Comparison of ENCODE assay signal across 9 mouse cellular contexts in genomic region chr8:79083461-79084358, GRCm38 (mm10). TPM values are rescaled to one million over a fixed set of nuclear protein-coding genes. Genes with fewer than 3 reads are reported as not detected.
DNase-seq lines count a peak whose midpoint lies in the region; ATAC-seq and TF ChIP-seq lines count a peak whose summit lies in the region.
"Had no signal": no experiment of that assay in that cellular context is flagged by ENCODE, and none has a peak within 500 bp of the region (broad histone marks: within the 10 kb centered on the region; RNA-seq: fewer than 3 reads in every experiment).

No protein-coding gene starts in this region.

- no peak for DNase-seq in intestine, embryonic 14.5 days (ENCODE audit: low spot score)
- peak; percentile 85 for DNase-seq in NIH3T3 (ENCODE audit: low read depth)
- DNase-seq in brain, embryonic 14.5 days (ENCODE audit: low read depth), result peak; percentile 86
- DNase-seq in kidney, postnatal 25 days, result peak; percentile 70 to 77
- no peak for DNase-seq in left cerebral cortex, adult 11 months (ENCODE audit: low spot score)
- no peak for DNase-seq in frontal cortex, adult 2 months (ENCODE audit: extremely low spot score in 1 of 2, low spot score in 1 of 2)
- no peak for DNase-seq in layer of hippocampus, adult 2 months (ENCODE audit: low spot score in 2 of 2)

- peaks cover 7% of the 10 kb centered on the region for H3K4me1 ChIP-seq in intestine, embryonic 14.5 days (replicated peaks; ENCODE audit: control insufficient read depth, insufficient read depth, low read length)
- peaks cover 14% of the 10 kb centered on the region for H3K4me1 ChIP-seq in intestine, embryonic 15.5 days (replicated peaks)

- H3K9ac ChIP-seq in intestine, embryonic 14.5 days (ENCODE audit: low read length), result no peak overlapping the region
- H3K9ac ChIP-seq in intestine, embryonic 15.5 days, result no peak overlapping the region
- H3K9ac ChIP-seq: neural tube, embryonic 12.5 days had no signal

- H3K27me3 ChIP-seq in intestine, embryonic 14.5 days (replicated peaks; ENCODE audit: control insufficient read depth, insufficient read depth, low read length), result no peaks in the 10 kb centered on the region
- H3K27me3 ChIP-seq in intestine, embryonic 15.5 days (replicated peaks), result no peaks in the 10 kb centered on the region
- H3K27me3 ChIP-seq: neural tube, embryonic 12.5 days had no signal

- H3K36me3 ChIP-seq in intestine, embryonic 14.5 days (ENCODE audit: control insufficient read depth, insufficient read depth, low read length), result peaks cover 39% of the 10 kb centered on the region
- H3K36me3 ChIP-seq in intestine, embryonic 15.5 days, result no peaks in the 10 kb centered on the region

- no peak overlapping the region for H3K4me2 ChIP-seq in intestine, embryonic 14.5 days (ENCODE audit: low read length)
- H3K4me2 ChIP-seq in intestine, embryonic 15.5 days (replicated peaks), result no peak overlapping the region
- H3K4me2 ChIP-seq: neural tube, embryonic 12.5 days had no signal

- ATAC-seq in intestine, embryonic 14.5 days (replicated peaks; ENCODE audit: low FRiP score, low TSS enrichment, low read depth), result no peak
- no peak for ATAC-seq in intestine, embryonic 15.5 days

- 81% methylated on average over 18 of the region's 18 CpGs for WGBS in intestine, embryonic 14.5 days
- 75% methylated on average over 18 of the region's 18 CpGs for WGBS in intestine, embryonic 15.5 days

- TF ChIP-seq POLR2A in brain, embryonic 14.5 days (IDR thresholded peaks at IDR 0.05; ENCODE audit: borderline replicate concordance, extremely low read depth, insufficient read depth, insufficient read length, poor library complexity, severe bottlenecking), result no peak

- H3K9me3 ChIP-seq in intestine, embryonic 14.5 days (ENCODE audit: control insufficient read depth, low read length), result no peaks in the 10 kb centered on the region
- no peaks in the 10 kb centered on the region for H3K9me3 ChIP-seq in intestine, embryonic 15.5 days
- H3K9me3 ChIP-seq: neural tube, embryonic 12.5 days had no signal

- H3K4me3 ChIP-seq in intestine, embryonic 14.5 days (ENCODE audit: low read depth, low read length), result no peak overlapping the region
- H3K4me3 ChIP-seq in intestine, embryonic 15.5 days (replicated peaks), result no peak overlapping the region
- H3K4me3 ChIP-seq in layer of hippocampus, adult 2 months, result no peak overlapping the region
- H3K4me3 ChIP-seq: neural tube, embryonic 12.5 days had no signal

- peak overlapping the region; percentile 9 for H3K27ac ChIP-seq in intestine, embryonic 14.5 days (ENCODE audit: low read depth)
- H3K27ac ChIP-seq in intestine, embryonic 15.5 days, result no peak overlapping the region
- no peak overlapping the region for H3K27ac ChIP-seq in layer of hippocampus, adult 2 months
- H3K27ac ChIP-seq: neural tube, embryonic 12.5 days had no signal

- no peak for TF ChIP-seq CTCF in brain, embryonic 14.5 days (IDR thresholded peaks at IDR 0.05; ENCODE audit: borderline replicate concordance, extremely low read depth, insufficient read depth, insufficient read length)
- no peak for TF ChIP-seq CTCF in layer of hippocampus, adult 2 months (conservative IDR thresholded peaks at IDR 0.05)

RNA-seq across cellular contexts. Expression of gene Zfp827, which starts 55.5 kb away (rescaled TPM):
- polyA plus RNA-seq in intestine, embryonic 14.5 days (2014; fragmentation: Nextera tagmentation; extraction: Ambion mirVana), result 10.6 and 12.4 TPM in 2 replicates
- 6.5 and 7.4 TPM in 2 replicates for polyA plus RNA-seq in intestine, embryonic 15.5 days (2015; fragmentation: Nextera tagmentation; extraction: Ambion mirVana)
- polyA plus RNA-seq in brain, embryonic 14.5 days (2012; rRNA removed), result 33.9 and 48.6 TPM in 2 replicates
- 33.5 and 35.5 TPM in 2 replicates for polyA plus RNA-seq in frontal cortex, adult 2 months (2012; rRNA removed)
- 10 to 100 TPM; 32.3 to 33.5 TPM for total RNA-seq in layer of hippocampus, adult 2 months (2021)

Comparison
In these comparisons a context has a peak if more than half of its experiments do, and no peak if none do; other contexts are left out.
1. DNase-seq: peak in NIH3T3 (single experiment), brain, embryonic 14.5 days (single experiment) and kidney, postnatal 25 days (2 of 2); none in intestine, embryonic 14.5 days (single experiment), left cerebral cortex, adult 11 months (single experiment), frontal cortex, adult 2 months (0 of 2) and layer of hippocampus, adult 2 months (0 of 2).